Mouse (Mus musculus): ENCODE data around the gene Fndc1.

Gene Fndc1

GRCm38 (mm10) chr17:7717945-7718344 is 109.2 kb downstream of the Fndc1 start:
- in situ Hi-C loops (cut with MboI, MseI): no loop called here

DNA sequence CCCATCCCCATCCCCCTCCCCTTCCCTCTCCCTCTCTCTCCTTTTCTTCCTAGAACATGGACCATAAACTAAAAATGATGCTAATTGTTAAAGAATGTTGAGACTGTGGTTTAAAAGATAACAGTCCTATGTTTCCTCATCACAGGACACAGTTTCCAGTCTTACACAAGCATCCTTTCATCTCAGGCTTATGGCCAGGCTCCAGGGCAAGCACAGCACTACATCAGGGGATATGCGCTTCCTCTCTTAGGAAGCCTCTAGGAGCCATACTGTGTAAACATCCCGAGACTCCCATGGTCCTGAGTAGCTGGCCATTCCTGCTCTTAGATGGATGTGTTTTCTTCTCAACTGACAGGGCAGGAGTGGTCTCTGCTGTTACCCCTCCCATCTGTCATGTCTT is 114.1 kb downstream of the Fndc1 start:
- in situ Hi-C loops (cut with MboI, MseI): loop anchor here (5.0 kb wide), 1 partner anchor 79 kb away; no protein-coding TSS in a partner anchor

DNA sequence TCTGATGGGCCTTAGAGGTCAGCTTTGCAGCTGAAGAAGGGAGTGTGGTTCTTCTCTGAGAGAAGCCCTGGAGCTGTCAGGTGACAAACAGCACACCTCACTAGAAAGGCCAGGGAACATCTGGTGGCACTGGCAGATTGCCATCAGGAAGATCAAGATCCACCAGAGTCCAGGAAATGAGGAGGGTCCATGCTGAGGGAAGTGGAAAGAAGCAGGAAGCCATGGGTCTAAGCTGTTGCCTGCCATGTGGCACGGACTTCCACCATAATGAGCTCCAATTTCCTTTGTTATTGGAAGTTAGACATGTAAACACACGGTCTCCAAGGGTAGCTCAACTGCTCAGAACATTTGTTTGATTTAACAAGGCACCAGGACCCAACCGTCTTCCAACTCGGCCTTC is 120.0 kb downstream of the Fndc1 start:
- in situ Hi-C loops (cut with MboI, MseI): no loop called here

GRCm38 (mm10) chr17:7690271-7690670 is 136.8 kb downstream of the Fndc1 start:
- in situ Hi-C loops (cut with MboI, MseI): no loop called here

Data from T-helper 1 cell (primary cell).